Mouse (Mus musculus) embryonic fibroblast, embryonic 13.5 days (primary cell): ENCODE measurements around the gene Speg.

Experiments used
- CTCF ChIP-seq: IDR thresholded peaks from 2 replicates; pipeline ENCODE4 v1.5.1; 2011; ENCODE audit warnings: mild to moderate bottlenecking, control low read depth, low read length, moderate library complexity, borderline replicate concordance; ENCODE audit not compliant: insufficient read depth
- POLR2A ChIP-seq: IDR thresholded peaks from 2 replicates; pipeline ENCODE4 v1.6.1; 2011; ENCODE audit warnings: low read depth, mild to moderate bottlenecking, control low read depth, low read length, moderate library complexity

GRCm38 (mm10) chr1:75387469-75387928, 12.4 kb downstream of the Speg start:
- TF ChIP-seq POLR2A, result no peak
- no peak for TF ChIP-seq CTCF
